Mouse (Mus musculus) cerebellum, adult 11-12 months (tissue): ENCODE measurements around the gene Arid3b.

Experiments used
- DNase-seq: peaks from one replicate; pipeline ENCODE4 v3.0.0; 2022

The Arid3b gene

DNA sequence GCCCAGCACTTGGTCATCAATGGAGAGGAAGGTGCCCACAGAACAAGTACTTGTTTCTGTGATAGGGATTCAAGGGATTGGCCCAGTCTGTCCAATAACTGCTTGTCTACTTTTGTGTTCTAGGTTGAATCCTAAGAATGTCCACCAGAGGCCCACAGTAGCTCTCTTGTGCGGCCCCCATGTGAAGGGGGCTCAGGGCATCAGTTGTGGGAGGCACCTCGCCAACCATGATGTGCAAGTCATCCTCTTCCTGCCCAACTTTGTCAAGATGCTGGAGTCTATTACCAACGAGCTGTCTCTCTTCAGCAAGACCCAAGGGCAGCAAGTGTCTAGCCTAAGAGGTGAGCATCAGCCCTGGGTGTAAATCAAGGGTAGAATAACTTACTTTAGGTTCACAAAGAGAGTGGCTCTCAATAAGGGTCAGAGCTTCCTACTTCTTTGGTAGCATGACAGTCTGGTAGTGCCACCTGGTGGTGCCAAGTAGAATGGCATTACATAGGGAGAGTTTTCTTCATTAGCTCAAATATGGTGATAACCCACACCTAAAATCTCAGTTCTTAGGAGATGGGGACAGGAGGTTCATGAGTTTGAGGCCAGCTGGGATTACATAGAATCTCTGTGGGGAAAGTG is 92.0 kb downstream of the Arid3b start:
- no peak for DNase-seq
